Mouse (Mus musculus) stomach, embryonic 14.5 days (tissue): ENCODE measurements at regions not wholly inside any gene's neighbourhood (a gene's known extent, or its start where the extent isn't known, plus 50 kb on each side); places are given as distances from the start of the nearest gene placed in this dataset.
"Not testable (repeated sequence)": the region's sequence is repeated elsewhere in the genome, so short reads cannot be mapped to it uniquely, and the experiment has no call there.

Experiments
- ATAC-seq: fragments of 200-750 bp; cut with Nextera tagmentation; 2 replicates; pipeline ENCODE4 v1.8.0; 2017; ENCODE audit warnings: low read depth, moderate TSS enrichment; ENCODE audit not compliant: insufficient number of reproducible peaks, insufficient read depth, low FRiP score
- H3K27ac ChIP-seq: fragments of 300-500 bp; sonication (generic); 2 replicates; pipeline ENCODE4 v1.5.1; 2014; ENCODE audit warnings: mild to moderate bottlenecking, low read length, moderate library complexity, mixed read lengths
- H3K27me3 ChIP-seq: fragments of 300-500 bp; sonication (generic); 2 replicates; pipeline ENCODE4 v1.6.1; 2014; ENCODE audit warnings: low read length, control low read depth, mixed read lengths; ENCODE audit not compliant: control insufficient read depth, insufficient read depth
- H3K36me3 ChIP-seq: fragments of 300-500 bp; sonication (generic); 2 replicates; pipeline ENCODE4 v1.6.1; 2014; ENCODE audit warnings: mild to moderate bottlenecking, control low read depth, low read length, moderate library complexity, mixed read lengths; ENCODE audit not compliant: control insufficient read depth, insufficient read depth
- H3K4me1 ChIP-seq: fragments of 300-500 bp; sonication (generic); 2 replicates; pipeline ENCODE4 v1.6.1; 2014; ENCODE audit warnings: low read length, control low read depth, mixed read lengths; ENCODE audit not compliant: control insufficient read depth, insufficient read depth
- H3K4me2 ChIP-seq: fragments of 300-500 bp; sonication (generic); replicated peaks from 2 replicates; pipeline ENCODE4 v1.6.1; 2014; ENCODE audit warnings: low read depth, low read length, control low read depth
- H3K4me3 ChIP-seq: fragments of 300-500 bp; sonication (generic); 2 replicates; pipeline ENCODE4 v1.5.1; 2014; ENCODE audit warnings: low read depth, low read length, control low read depth
- H3K9ac ChIP-seq: fragments of 300-500 bp; sonication (generic); replicated peaks from 2 replicates; pipeline ENCODE4 v1.6.1; 2014; ENCODE audit warnings: low read depth, mild to moderate bottlenecking, control low read depth, low read length, moderate library complexity, mixed read lengths
- H3K9me3 ChIP-seq: fragments of 300-500 bp; sonication (generic); 2 replicates; pipeline ENCODE4 v1.6.1; 2016; ENCODE audit warnings: low read depth, low read length, control low read depth; ENCODE audit not compliant: control insufficient read depth
- WGBS: fragments of 180-500 bp; shearing (Covaris S2); extraction: QIAGEN DNeasy Blood & Tissue Kit; methylation state at CpG from one replicate; pipeline ENCODE4 v1.1.7; 2014; 5-methylcytosine and 5-hydroxymethylcytosine counted together

DNA sequence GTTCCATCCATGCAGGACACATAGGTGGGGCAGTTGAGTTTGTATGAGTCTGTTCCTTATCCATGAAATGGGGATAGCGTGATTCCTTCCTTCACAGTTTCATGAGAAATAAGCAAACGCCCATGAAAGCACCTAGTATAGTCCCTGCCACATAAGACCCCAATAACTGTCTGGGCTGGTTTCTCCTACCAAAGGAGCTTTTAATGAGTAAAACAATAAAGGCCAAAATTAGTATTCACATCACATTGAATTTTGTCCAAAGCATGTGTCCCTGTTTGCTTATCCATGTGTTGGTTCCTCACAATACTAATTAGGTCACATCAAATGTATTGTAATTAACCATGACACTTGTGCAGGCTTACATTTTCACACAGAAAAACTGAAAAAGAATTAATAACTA lies 221.3 kb downstream of the Prdm13 start:
- 85% methylated on average over 2 of the region's 2 CpGs for WGBS
- Histone ChIP-seq H3K9me3 (no peaks in the 10 kb centered on the region), H3K36me3 (no peaks in the 10 kb centered on the region), H3K9ac (no peak overlapping the region), H3K27me3 (no peaks in the 10 kb centered on the region), H3K4me3 (no peak overlapping the region), H3K27ac (no peak overlapping the region), H3K4me1 (no peaks in the 10 kb centered on the region), H3K4me2 (no peak overlapping the region)
- ATAC-seq = no peak

DNA sequence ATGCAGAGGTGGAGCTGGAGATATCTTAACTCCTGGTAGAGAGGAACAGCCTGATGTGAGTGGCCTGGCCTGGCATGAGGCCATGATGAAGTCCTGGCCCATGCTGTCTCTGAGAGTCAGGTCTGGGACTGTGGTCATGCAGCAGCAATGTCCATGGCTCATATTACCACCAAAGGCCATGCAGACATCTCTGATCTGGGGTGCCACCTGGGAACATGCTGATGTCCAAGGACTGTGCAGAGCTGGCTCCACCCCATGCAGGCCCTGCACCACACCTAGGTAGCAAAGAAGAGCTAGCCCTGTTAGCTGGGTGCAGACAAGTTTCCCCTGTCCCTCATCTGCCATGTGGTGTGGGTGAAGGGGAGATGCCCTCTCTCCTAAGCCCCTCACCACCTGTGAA lies 244.5 kb downstream of the Prdm13 start:
- no peak; the same call in 1 of the 2 replicates for ATAC-seq
- H3K27me3 ChIP-seq = no peaks in the 10 kb centered on the region
- H3K9ac ChIP-seq = no peak overlapping the region
- H3K9me3 ChIP-seq = no peaks in the 10 kb centered on the region
- H3K4me3 ChIP-seq = no peak overlapping the region
- no peak overlapping the region for H3K27ac ChIP-seq
- H3K36me3 ChIP-seq = no peaks in the 10 kb centered on the region
- no peaks in the 10 kb centered on the region for H3K4me1 ChIP-seq
- H3K4me2 ChIP-seq = no peak overlapping the region

DNA sequence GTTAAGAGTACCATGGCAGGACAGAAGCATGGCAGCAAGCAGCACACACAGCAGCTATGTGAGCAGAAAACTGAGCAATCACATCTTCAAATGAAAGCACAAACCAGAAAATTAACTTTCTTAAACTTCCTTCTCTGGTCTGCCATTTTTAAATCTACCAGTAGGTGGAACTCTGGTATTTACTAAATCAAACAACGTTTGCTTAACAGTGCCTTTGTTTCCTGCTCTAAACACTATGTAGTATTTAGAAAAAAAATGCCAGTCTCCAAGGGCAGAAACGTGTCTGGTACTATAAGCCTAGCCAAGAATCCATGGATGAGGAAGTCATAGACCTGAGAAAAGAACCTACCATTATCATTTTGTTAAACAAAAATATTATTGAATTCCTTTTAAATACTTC lies 249.1 kb downstream of the Prdm13 start:
- 15% methylated on average over 2 of the region's 2 CpGs for WGBS
- Histone ChIP-seq H3K27ac (no peak overlapping the region), H3K4me2 (no peak overlapping the region), H3K4me1 (no peaks in the 10 kb centered on the region), H3K36me3 (no peaks in the 10 kb centered on the region), H3K4me3 (no peak overlapping the region), H3K9me3 (no peaks in the 10 kb centered on the region), H3K27me3 (no peaks in the 10 kb centered on the region), H3K9ac (no peak overlapping the region)
- no peak for ATAC-seq

GRCm38 (mm10) chr4:21407850-21408249 lies 277.9 kb downstream of the Prdm13 start:
- ATAC-seq = no peak
- Histone ChIP-seq H3K27me3 (no peaks in the 10 kb centered on the region), H3K27ac (no peak overlapping the region), H3K9ac (no peak overlapping the region), H3K36me3 (no peaks in the 10 kb centered on the region), H3K4me1 (no peaks in the 10 kb centered on the region), H3K4me2 (no peak overlapping the region), H3K4me3 (no peak overlapping the region), H3K9me3 (no peaks in the 10 kb centered on the region)

DNA sequence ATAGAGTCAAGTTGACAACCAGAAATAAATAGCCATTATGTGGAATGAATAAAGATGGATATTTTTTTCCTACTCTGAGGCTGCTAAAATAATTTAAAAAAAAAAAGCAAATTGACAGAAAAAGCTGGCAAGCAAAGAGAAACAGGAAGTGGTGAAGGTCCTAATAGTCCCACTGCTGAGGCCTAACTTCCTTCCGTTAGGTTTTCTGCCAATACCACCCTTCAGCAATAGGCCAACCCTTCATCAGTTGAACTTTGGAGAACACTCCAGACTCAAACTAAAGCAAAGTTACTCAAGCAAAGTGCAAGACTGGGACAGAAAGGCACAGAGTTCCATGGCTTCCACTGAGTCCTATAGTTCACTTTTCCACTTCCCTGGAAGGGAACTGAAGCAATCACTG lies 316.4 kb downstream of the Prdm13 start:
- H3K4me3 ChIP-seq = no peak overlapping the region
- H3K9me3 ChIP-seq = no peaks in the 10 kb centered on the region
- H3K4me1 ChIP-seq = no peaks in the 10 kb centered on the region
- no peak overlapping the region for H3K27ac ChIP-seq
- no peaks in the 10 kb centered on the region for H3K36me3 ChIP-seq
- ATAC-seq = no peak
- H3K27me3 ChIP-seq = no peaks in the 10 kb centered on the region
- H3K4me2 ChIP-seq = no peak overlapping the region
- H3K9ac ChIP-seq = no peak overlapping the region
- 88% methylated on average over 1 of the region's 1 CpGs for WGBS

DNA sequence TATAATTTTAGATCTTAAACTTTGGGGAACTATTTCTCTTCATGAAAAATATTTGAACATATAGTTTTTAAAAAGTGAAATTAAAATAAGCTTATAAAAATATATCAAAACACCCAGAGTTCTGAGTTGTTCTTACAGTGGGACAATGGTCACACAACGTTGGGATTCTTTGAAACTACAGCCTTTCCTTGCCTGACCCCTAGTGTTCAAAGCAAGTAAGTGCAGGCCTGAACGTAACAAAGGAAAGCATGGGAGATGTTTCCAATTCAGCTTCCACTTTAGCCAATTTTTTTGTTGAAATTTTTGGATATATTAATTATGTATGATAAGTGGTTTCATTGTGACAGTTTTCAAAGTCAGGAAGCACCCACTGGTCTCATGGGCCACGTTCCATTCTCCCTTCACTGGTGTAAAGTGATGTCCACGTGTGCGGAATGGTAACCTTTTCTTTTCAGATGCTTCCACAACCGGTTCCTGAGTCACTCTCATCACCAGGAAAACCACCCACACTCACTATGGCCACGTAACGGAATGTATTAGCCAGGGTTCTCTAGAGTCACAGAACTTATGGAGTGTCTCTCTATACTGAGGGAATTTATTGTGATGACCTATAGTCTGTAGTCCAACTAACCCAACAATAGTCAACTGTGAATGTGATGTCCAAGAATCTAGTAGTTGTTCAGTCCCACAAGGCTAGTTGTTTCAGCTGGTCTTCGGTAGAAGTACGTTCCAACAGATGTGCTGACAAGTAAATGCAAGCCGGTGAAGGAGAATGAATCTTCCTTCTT lies 317.3 kb downstream of the Prdm13 start:
- no peaks in the 10 kb centered on the region for H3K27me3 ChIP-seq
- H3K4me2 ChIP-seq = no peak overlapping the region
- H3K27ac ChIP-seq = no peak overlapping the region
- no peaks in the 10 kb centered on the region for H3K36me3 ChIP-seq
- 69% methylated on average over 11 of the region's 11 CpGs for WGBS
- no peak overlapping the region for H3K4me3 ChIP-seq
- H3K4me1 ChIP-seq = no peaks in the 10 kb centered on the region
- no peak for ATAC-seq
- no peaks in the 10 kb centered on the region for H3K9me3 ChIP-seq
- H3K9ac ChIP-seq = no peak overlapping the region

DNA sequence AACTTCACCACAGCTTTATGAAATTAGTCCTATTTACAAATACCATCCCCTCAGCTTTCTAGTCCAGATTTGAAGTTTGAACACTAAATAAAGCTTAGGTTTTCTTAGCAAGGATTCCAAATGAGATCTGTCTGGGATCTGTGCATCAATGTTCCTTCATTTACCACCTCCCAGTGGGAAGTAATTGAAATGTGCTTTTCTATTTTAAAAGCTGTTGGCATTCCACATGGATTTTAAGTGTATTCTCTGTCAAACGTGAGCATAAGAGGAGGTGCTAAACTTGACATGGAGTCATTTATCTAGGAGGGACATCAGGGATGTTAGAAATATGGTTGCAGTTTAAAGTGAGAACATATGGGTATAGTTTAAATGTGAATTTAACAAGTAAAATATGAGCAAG lies 364.0 kb downstream of the Prdm13 start:
- Histone ChIP-seq H3K27me3 (no peaks in the 10 kb centered on the region), H3K27ac (no peak overlapping the region), H3K4me1 (no peaks in the 10 kb centered on the region), H3K9ac (no peak overlapping the region), H3K36me3 (no peaks in the 10 kb centered on the region), H3K4me2 (no peak overlapping the region), H3K4me3 (no peak overlapping the region), H3K9me3 (no peaks in the 10 kb centered on the region)
- 36% methylated on average over 1 of the region's 1 CpGs for whole genome bisulfite sequencing
- no peak for ATAC-seq

- H3K9me3 ChIP-seq, H3K4me1 ChIP-seq, H3K27ac ChIP-seq, H3K27me3 ChIP-seq, H3K4me2 ChIP-seq, H3K36me3 ChIP-seq, H3K9ac ChIP-seq, H3K4me3 ChIP-seq, ATAC-seq: not testable (repeated sequence)
- 70% methylated on average over 2 of the region's 2 CpGs for WGBS
Observed at GRCm38 (mm10) chr4:21309239-21309638, 376.5 kb downstream of the Prdm13 start.

DNA sequence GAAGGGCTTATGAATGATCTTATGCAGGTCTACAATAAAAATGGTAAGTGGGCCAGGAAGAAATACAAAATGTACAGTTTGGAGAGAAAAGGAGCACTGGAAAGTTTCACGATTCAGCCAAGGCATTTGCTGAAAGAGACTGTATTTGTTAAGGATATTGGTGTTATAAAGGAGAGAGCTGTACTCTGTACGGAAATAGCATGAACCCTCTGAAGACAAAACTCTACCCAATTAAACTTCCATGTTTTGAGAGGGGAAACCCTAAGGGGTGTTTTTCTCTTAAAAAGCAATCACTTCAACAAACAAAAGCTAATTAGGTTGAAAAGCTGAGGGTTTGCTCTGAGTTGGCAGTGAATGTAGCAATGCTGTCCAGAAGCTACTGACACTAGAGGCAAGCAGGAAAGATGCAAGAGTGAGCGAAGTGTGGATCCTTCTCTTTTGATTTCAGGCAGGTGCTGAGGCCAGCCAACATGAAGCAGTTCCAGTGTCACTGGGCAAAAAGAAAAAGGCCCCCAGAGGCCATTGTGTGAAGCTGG lies 378.2 kb downstream of the Prdm13 start:
- Histone ChIP-seq H3K9ac (no peak overlapping the region), H3K4me2 (no peak overlapping the region), H3K27me3 (no peaks in the 10 kb centered on the region), H3K36me3 (no peaks in the 10 kb centered on the region), H3K4me3 (no peak overlapping the region), H3K9me3 (no peaks in the 10 kb centered on the region), H3K4me1 (no peaks in the 10 kb centered on the region), H3K27ac (no peak overlapping the region)
- no peak for ATAC-seq
- 79% methylated on average over 3 of the region's 3 CpGs for WGBS
